Mouse (Mus musculus) G1E (cell line): Measurements from ENCODE around the gene Pard3.

Experiments
- CTCF ChIP-seq: IDR thresholded peaks from 2 replicates; pipeline ENCODE4 v1.5.1; 2012; ENCODE audit warnings: low read depth, low read length, inconsistent platforms, mixed read lengths
- GATA1 ChIP-seq: IDR thresholded peaks from 2 replicates; pipeline ENCODE4 v1.6.1; 2012; ENCODE audit warnings: borderline replicate concordance, low read length, inconsistent platforms, mixed read lengths

GRCm38 (mm10) chr8:127638232-127639087 is 574.8 kb downstream of the Pard3 start:
- TF ChIP-seq CTCF = no peak
- no peak for TF ChIP-seq GATA1
